In genomic region chr10:3267671-3268070, GRCm38 (mm10) we compare ENCODE assay signal across 41 mouse cellular contexts. TPM values are rescaled to one million over a fixed set of nuclear protein-coding genes. Genes with fewer than 3 reads are reported as not detected.
"Had no signal": no experiment of that assay in that cellular context is flagged by ENCODE, and none has a peak within 500 bp of the region (broad histone marks: within the 10 kb centered on the region; RNA-seq: fewer than 3 reads in every experiment).

Gene H60c, minus strand, starts transcription at chr10:3267771.

- H3K4me3 ChIP-seq: heart, embryonic 10.5 days; heart, embryonic 12.5 days; hindbrain, embryonic 13.5 days; hindbrain, embryonic 15.5 days; kidney, embryonic 15.5 days; limb, embryonic 12.5 days; liver, embryonic 12.5 days had no signal

- H3K36me3 ChIP-seq: heart, embryonic 10.5 days; heart, embryonic 12.5 days; hindbrain, embryonic 13.5 days; hindbrain, embryonic 15.5 days; kidney, embryonic 15.5 days; limb, embryonic 12.5 days; liver, embryonic 12.5 days had no signal

- H3K27ac ChIP-seq: heart, embryonic 10.5 days; hindbrain, embryonic 13.5 days; hindbrain, embryonic 15.5 days; hindbrain, postnatal 0 days; kidney, embryonic 15.5 days; kidney, postnatal 0 days; limb, embryonic 12.5 days; liver, embryonic 12.5 days had no signal

- H3K9ac ChIP-seq: heart, embryonic 12.5 days; hindbrain, embryonic 13.5 days; hindbrain, embryonic 15.5 days; kidney, embryonic 15.5 days; limb, embryonic 12.5 days; liver, embryonic 12.5 days had no signal

- H3K27me3 ChIP-seq: heart, embryonic 12.5 days; hindbrain, embryonic 13.5 days; hindbrain, embryonic 15.5 days; kidney, embryonic 15.5 days; limb, embryonic 12.5 days; liver, embryonic 12.5 days had no signal

- ATAC-seq: hindbrain, postnatal 0 days; intestine, embryonic 16.5 days; liver, embryonic 12.5 days had no signal

- H3K4me1 ChIP-seq: heart, embryonic 10.5 days; heart, embryonic 12.5 days; hindbrain, embryonic 13.5 days; hindbrain, embryonic 15.5 days; limb, embryonic 12.5 days; liver, embryonic 12.5 days had no signal

- H3K4me2 ChIP-seq: heart, embryonic 12.5 days; hindbrain, embryonic 13.5 days; hindbrain, embryonic 15.5 days; kidney, embryonic 15.5 days; limb, embryonic 12.5 days; liver, embryonic 12.5 days had no signal

- DNase-seq: gastrocnemius, postnatal 14 days; gastrocnemius, postnatal 36 days; heart, adult 18-20 months; heart, postnatal 10 days; heart, postnatal 36 days; kidney, adult 11 months; kidney, adult 2 months; kidney, adult 9 months; kidney, postnatal 14 days; kidney, postnatal 36 days; layer of hippocampus, adult 9-11 months; layer of hippocampus, postnatal 36 days; left cerebral cortex, postnatal 4 days had no signal

- H3K9me3 ChIP-seq: heart, embryonic 10.5 days; heart, embryonic 12.5 days; hindbrain, embryonic 13.5 days; hindbrain, embryonic 15.5 days; kidney, embryonic 15.5 days; limb, embryonic 12.5 days; liver, embryonic 12.5 days had no signal

RNA-seq across cellular contexts. Expression of gene H60c, which starts in this region (rescaled TPM):
- total RNA-seq: gastrocnemius, adult 18-20 months; gastrocnemius, adult 8-10 months; gastrocnemius, postnatal 14 days; gastrocnemius, postnatal 36 days; heart, adult 18-20 months; heart, adult 8-10 months; heart, postnatal 10 days; heart, postnatal 36 days; hematopoietic stem cell, adult 5-6 weeks; hindbrain, postnatal 0 days; layer of hippocampus, adult 18-20 months; layer of hippocampus, adult 8-10 months; layer of hippocampus, postnatal 14 days; layer of hippocampus, postnatal 36 days; left cerebral cortex, adult 18-20 months; left cerebral cortex, adult 8-10 months; left cerebral cortex, postnatal 10 days; left cerebral cortex, postnatal 25 days; left cerebral cortex, postnatal 4 days; liver, adult 2 months had no signal
- polyA plus RNA-seq: gonadal fat pad, adult 2 months; heart, embryonic 10.5 days; heart, embryonic 12.5 days; heart, embryonic 14.5 days; heart, embryonic 16.5 days; hindbrain, embryonic 11.5 days; hindbrain, embryonic 13.5 days; hindbrain, embryonic 15.5 days; hindbrain, postnatal 0 days; intestine, embryonic 14.5 days; kidney, adult 2 months; kidney, embryonic 15.5 days; large intestine, adult 2 months; limb, embryonic 12.5 days; liver, adult 2 months; liver, embryonic 12.5 days had no signal
